Mouse (Mus musculus) monocyte, adult 5-6 weeks (primary cell): ENCODE results near the gene Gpr45. TPM values are rescaled to one million over a fixed set of nuclear protein-coding genes. Genes with fewer than 3 reads are reported as not detected.
"Not testable (repeated sequence)": the region's sequence is repeated elsewhere in the genome, so short reads cannot be mapped to it uniquely, and the experiment has no call there.

Experiments used
- ATAC-seq: fragments of 153-309, 156-312 bp; replicated peaks from 2 replicates; pipeline ENCODE4 v1.8.0; 2017; ENCODE audit warnings: mild to moderate bottlenecking; ENCODE audit not compliant: low TSS enrichment, insufficient number of reproducible peaks, severe bottlenecking, poor library complexity, low FRiP score
- total RNA-seq: library from RNA; stranded (forward); fragments of 200-1000, 200-491, 200-594 nt; gene quantifications from 3 replicates; pipeline ENCODE4 v1.2.3, GENCODE M21; 2017

The Gpr45 gene
- not detected in 3 replicates for total RNA-seq

DNA sequence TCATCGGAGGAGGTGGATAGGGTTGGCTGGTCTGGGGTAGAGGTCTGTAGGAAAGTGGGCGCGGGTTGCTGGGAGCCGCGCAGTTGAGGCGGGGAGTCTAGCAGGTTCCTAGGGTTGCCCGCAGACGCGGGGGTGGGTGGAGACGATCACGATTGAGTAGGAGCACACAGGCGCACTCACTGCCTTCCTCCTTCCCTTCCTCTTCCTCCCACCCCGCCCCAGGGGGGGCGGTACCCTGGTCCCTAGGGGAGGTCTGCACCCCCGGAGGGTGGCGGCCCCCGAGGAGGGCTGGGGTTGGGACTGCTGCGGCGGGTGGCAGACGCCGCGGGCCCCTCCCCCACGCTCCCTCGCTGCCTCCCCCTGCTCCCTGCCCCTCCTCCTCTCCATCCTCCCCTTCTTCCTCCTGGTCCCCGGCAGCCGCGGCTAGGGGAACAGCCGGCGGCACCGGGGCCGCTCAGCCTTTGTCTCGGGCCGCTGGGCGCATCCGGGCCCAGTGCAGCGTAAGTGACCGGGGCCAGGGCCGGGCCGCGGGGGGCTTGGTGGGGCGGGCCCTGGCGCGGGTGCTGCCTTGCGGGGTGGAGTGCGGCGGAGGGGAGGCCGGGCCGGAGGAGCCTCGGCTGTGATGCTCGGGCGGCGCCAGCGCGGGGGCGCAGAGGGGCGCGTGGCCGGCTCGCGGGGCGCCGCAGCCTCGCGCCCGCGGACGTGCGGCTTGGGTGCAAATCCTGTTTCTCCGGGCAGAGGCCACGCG is at the start of gene Gpr45:
Gene Gpr45 (plus strand): TSS at position 139 of the 748 bp plus-strand sequence.
- ATAC-seq: no peak

DNA sequence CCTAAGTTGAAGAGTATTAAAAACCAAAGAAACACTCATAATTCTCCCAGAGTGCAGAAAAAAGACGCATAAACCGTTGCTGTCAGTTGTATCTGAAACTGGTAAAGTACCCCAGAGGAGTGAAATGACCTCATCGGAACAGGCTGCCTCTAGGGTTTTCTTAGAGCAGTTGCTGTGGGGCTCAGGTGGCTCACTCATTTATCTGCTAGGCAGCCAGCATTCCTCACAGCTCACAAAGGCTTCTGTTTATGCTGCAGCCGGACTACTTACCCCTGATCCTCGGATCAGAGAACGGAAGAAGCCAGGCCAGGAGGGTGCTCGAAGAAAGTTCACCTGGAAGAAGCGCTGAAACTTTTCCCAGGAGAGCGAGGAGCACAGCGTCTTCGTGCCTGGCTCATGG is 47.5 kb upstream of the Gpr45 start:
- ATAC-seq: no peak

DNA sequence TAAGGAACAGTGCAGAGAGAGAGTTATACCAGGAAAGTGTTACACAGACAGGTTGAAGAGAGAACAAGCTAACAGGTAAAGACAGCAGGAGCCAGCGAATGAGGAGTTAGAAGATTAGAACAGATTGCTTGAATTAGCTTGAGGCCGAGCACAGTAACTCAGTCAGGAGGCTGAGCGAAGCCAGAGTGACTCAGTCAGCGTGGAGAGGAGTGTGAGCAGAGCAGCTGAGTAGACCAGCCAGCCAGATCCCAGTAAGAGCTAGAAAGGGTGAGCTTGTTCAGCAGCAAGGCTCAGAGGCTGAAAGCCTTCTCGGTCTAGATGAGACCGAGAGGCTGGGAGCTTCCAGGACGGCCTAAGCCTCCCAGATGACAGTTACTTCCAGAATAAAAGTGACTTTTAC is 46.0 kb upstream of the Gpr45 start:
- no peak for ATAC-seq

DNA sequence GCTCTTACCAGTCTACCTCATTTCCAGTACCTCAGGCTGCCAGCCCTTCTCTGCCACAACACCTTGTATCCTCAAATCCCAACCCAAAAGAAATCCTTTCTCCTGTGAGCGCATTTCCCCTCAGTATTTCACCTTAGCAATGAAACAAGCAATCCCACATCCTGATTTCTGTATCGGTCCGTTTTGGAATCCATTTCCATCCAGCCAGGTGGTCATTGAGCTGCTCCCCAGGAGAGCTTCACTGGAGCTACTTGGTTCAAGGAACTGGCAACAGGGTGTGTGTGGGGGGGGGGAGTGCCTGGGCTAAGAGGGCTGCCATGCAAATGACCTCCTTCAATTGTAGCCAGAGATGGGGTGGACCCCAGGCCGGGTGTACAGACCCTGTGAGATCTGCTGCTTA is 45.5 kb upstream of the Gpr45 start:
- no peak for ATAC-seq

DNA sequence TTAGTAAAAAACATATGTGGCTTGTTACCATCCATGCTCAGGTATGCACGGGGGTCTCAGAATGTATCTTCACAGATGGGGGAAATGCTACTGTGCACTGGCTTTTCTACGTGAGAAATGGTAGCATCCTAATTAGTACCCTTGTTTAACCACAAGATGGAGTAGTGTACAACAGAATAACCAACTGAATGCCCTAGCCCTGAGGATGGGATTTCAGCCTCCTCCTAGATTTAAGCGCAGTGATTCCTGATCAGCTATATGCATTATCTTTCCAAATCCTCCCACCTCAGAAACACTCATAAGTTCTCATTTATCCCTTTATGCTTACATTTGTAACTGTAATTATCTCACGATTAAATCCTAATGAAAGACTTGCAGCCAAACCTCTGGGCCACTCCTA is 37.6 kb upstream of the Gpr45 start:
- ATAC-seq: no peak

DNA sequence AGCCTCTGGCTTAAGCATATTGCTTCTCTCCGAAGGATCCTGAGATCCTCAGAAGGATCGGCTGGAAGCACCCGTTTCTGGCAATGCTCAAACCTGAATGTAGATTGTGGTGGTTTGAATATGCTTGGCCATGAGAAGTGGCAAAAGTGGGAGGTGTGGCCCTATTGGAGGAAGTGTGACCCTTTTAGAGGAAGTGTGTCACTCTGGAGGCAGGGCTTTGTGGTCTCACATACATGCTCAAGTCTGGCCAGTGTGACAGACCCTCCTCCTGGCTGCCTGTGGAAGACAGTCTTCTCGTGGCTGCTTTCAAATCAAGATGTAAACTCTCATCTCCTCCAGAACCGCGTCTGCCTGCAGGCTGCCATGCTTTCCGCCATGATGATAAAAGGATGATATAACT is 36.0 kb upstream of the Gpr45 start:
- no peak for ATAC-seq

DNA sequence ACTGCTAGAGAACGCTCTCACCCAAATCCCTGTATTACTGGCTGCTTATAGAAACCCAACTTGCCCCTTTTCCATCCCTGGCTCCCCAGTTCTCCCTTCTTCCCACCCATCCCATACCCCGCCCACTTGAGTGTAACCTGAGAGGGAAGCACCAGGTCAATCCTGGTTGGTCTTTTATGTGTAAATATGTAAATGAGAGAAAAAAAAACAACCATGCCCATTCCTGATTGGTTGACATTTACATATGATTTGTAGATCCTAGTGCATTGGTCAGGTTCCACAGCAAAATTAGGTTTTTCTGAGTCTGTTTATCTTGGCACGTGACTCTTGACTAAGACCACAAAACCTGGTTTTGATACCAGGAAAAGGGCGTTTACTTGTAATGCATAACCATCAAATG is 34.8 kb upstream of the Gpr45 start:
- ATAC-seq: no peak

DNA sequence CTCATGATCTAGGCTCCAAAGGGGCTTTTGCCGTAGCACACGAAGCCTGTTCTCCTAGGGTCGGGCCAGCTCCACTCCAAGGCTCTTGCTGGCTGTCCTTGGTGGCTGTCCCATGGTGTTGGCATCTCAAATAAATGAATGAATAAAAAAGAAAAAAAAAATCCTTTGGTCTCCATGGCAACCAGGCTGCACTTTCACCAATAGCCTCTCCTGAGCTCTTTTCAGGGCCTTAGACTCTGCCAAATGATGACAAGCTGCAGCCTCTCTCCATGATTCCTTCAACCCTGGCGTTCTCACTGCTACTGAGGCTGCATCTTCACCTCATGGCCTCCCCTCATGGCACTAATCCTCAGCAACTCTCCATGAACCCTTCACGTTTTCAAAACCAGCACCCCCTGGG is 28.7 kb upstream of the Gpr45 start:
- ATAC-seq: no peak

DNA sequence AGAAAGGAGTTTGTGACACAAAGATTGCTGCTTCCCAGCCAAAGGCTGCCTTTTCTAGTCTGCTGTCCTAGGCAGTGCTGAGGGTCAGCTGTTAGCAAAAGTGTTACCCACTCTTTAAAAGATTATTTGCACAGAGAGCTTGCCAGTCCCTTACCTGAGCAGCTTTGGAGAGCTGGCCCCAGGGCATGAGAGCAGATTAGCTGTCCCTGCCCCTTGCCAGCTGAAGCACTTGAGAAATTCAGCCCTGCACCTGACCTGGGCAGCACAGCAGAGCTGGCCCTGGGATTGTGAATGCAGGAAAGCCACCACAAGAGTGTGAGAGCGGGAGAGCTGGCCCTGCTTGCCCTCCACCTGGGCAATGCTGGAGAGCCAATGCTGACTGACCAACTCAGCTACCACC is 19.1 kb upstream of the Gpr45 start:
- ATAC-seq: no peak

DNA sequence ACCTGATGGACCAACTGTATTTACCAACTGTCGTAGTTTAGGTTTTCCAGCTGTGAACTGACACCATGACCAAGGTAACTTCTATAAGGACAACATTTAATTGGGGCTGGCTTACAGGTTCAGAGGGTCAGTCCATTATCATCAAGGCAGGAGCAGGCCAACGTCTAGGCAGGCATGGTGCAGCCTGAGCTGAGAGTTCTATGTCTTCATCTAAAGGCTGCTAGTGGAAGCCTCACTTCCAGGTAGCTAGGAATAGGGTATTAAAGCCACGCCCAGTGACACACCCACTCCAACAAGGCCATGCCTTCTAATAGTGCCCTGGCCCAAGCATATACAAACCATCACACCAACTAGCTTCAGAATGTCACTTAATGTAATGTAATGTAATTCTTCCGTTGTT is 4.2 kb upstream of the Gpr45 start:
- no peak for ATAC-seq

DNA sequence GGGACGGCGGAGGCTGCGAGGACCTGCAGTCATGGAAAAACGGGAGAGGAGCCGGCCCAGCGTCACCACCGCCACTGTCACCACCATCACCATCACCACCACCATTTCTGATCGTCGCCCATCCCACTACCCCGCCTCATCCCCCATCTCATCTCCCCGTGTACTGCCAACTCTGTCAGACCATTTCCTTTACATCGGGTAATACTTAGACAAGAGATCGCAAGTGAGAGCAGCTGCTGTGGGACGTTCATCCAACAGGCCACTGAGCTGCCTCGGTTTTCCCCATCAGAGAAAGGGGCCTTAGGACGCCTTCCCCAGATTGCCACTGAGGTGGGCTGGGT is 780 bp downstream of the Gpr45 start:
- no peak for ATAC-seq

DNA sequence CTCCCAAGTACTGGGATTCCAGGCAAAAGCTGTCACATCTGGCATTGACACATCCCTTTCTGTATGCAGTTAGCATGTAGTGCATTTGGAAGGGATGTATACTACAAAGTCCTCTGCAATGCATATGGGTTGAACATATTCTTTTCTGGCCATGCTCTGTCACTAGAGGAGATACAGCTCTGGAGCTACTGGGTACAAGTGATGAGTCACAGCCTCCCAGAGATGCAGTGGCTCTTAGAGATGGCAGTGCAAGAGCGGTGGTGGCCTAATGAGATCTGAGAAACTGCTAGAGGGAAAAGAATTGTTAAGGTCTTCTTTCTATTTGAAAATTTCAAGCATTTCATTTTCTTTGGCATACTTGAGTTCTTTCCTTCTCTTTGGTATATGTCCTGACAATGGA is 4.2 kb downstream of the Gpr45 start:
- ATAC-seq: no peak

DNA sequence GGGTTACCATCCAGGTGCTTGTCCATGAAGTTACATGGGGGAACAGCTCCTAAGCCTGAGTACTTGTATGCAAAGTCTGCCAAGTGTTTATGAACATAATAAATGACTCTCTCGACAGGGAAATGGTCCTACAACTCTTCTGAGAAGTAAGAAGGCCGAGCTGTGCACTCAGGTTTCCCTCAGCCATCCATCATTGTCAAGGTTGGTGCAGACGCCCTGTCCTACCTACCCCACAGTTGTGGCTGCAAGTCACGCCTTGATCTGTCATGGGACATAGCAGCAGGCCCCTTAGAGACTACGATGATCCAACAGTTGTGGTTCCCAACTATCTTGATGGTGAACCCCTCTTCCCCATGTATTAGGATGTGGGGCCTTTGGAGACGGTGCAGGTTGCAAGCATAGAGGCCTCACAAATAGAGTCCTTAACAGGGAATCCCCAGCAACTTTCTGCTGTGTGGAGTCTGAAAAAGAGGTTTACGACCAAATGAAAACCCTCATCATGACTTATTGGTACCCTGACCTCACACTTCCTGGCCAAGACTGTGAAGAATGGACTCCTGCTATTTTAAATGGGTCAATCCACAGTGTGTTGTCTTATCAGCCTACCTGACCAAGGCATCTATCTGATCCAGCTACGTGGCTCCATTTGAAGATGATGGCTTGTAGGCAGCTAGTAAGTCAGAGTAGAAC is 30.6 kb downstream of the Gpr45 start:
- no peak for ATAC-seq

DNA sequence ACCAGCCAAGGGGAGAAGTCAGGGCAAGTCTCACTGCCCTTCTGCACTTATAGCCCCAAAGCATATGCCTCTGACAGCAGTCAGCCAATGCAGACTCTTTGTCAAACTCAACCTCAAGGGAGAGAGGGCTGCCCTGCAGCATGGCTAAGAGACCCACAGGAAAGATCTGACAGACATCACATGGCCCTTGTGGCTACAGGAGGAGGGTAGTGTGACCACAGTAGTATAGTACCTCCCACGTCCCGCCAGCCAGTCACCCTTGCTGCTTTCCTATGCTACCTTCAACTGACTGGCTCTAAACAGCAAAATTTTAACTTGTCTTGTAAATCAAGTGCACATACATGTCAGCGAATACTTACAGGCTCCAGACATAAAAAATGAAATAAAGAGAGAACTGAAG is 31.4 kb downstream of the Gpr45 start:
- ATAC-seq: no peak

DNA sequence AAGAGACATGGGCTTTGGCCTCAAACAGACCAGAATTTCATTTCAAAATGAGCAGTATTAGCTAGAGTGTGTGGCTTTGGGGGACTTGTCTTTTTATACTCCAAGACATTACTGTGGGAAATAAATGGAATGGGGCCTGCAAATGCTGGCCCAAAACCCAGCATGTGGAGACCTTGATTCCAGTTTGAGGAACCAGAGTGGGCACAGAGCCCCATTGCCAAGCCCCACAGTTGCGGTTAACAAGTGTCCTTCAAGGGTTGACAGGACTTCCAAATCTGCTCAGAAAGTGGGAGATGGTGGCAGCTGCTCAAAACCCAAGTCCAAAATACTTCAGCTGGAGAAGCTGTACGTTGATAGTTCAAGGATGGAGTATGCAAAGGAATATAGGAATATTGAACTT is 36.3 kb downstream of the Gpr45 start:
- ATAC-seq: no peak

DNA sequence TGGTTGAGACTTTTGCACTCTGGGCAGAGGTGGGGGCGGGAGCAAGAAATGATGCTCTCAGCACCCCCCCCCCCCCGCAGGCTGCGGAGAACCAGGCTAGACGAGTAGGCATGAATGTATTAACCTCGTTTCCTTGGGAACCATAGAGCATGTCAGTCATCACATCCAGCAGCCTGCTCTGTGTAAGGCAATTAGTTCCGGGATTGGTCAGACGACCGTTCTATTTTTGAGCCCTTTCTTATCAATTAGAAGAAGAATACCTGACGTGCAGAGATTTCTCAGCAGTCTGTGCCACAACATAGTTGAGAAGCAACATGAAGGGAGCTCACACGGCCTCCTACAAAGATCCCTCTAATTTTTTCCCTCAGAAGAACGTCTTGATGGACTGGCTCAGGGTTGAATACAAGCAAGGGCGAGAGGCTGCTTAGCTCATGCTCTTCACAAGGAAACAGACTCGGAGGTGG is 53.4 kb downstream of the Gpr45 start:
- no peak for ATAC-seq

DNA sequence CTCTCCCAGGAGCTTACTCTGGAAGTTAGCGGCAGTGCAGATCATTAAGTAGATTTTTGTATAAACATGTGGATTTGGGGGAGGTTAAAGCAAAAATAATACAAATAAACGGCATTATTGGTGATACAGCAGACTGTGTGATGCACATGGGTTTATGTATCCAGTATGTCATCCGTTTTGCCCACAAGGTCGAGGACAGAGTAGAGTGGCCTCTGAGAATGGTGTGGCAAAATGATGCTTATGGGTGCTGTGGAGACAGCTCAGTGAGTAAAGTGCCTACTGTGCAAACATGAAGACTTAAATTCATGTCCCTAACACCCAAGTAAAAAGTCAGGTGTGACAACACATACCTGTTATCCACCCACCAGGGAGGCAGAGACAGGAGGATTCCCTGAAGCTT is 53.9 kb downstream of the Gpr45 start:
- no peak for ATAC-seq

DNA sequence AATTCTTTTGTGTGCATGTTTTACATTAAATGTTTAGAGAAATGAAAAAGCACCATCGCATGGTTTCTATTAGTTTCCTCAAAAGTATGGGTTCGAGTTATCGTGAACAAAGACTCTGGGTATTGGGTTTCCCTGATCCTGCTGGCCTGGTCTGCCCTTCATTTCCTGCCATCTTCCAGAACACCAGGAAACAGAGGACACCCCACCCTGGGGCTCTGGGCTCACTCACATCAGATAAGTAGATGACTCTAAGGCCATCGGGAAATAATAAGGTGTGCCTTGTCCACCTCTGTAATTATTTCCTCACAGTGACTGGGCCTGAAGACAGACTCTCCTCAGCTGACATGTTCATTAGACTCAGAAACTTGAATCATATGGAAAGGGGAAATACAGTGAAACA is 57.8 kb downstream of the Gpr45 start:
- ATAC-seq: no peak

DNA sequence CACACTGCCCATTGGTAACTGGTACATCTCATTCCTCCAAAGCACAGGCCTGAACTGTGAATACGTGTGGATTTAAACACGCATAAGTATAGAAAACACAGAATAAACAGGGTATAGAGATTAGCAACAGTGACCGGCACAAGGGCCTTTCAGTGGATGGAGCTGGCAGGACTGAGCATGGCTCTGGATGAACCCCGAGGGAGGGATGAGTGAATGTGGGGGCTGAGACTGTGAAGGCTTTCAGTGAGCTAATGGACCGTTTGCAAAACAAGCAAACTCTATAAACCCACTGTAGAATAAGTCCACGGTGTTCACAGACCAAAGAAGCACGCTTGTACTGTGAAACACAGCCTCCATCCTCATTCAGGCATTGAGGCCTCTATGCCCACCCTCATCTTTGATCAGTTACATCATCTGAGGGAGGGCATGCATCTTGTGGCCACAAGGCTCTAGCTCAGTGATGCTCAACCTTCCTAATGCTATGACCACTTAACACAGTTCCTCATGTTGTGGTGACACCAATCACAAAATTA is 62.5 kb downstream of the Gpr45 start:
- not testable (repeated sequence) for ATAC-seq

DNA sequence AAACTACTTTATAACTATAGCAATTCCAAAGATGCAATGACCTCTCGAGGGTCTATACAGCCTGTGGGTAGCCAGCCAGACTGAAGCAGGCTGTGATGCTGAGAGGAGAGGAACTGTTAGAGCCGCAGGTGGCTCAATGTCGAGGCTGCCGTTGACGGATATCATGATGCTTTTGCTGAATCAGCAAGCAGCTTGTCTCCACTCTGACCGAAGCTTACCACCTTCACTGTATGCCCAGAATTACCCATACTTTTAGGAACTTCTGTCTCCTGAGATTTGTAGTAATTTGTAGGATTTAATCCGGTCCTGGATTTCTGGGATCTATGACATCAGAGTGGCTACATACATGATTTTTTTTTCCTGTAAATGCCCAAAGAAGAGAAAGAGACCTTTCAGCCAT is 83.3 kb downstream of the Gpr45 start:
- no peak for ATAC-seq
